18 mouse cellular contexts compared by ENCODE assay signal in genomic region chr15:8190435-8190834, GRCm38 (mm10).
"Had no signal": no experiment of that assay in that cellular context is flagged by ENCODE, and none has a peak within 500 bp of the region (broad histone marks: within the 10 kb centered on the region; RNA-seq: fewer than 3 reads in every experiment).

No protein-coding gene starts in this region.

- DNase-seq: liver, postnatal 0 days; lung, adult 2 months; lung, postnatal 14 days; lung, postnatal 36 days; right cerebral cortex, postnatal 25 days; right cerebral cortex, postnatal 4 days; spleen, adult 18-20 months; thymus, adult 18-20 months; thymus, postnatal 14 days; thymus, postnatal 36 days had no signal

- H3K4me3 ChIP-seq: lung, embryonic 15.5 days; megakaryocyte, embryonic 14.5 days; midbrain, embryonic 13.5 days; midbrain, embryonic 15.5 days; neural tube, embryonic 13.5 days; neural tube, embryonic 15.5 days had no signal

- H3K4me2 ChIP-seq: lung, embryonic 15.5 days; midbrain, embryonic 11.5 days; midbrain, embryonic 13.5 days; midbrain, embryonic 15.5 days; neural tube, embryonic 13.5 days; neural tube, embryonic 15.5 days had no signal

- H3K27me3 ChIP-seq: lung, embryonic 15.5 days; megakaryocyte, embryonic 14.5 days; midbrain, embryonic 13.5 days; midbrain, embryonic 15.5 days; neural tube, embryonic 13.5 days; neural tube, embryonic 15.5 days had no signal

- ATAC-seq: liver, postnatal 0 days; lung, postnatal 0 days; midbrain, embryonic 13.5 days; midbrain, embryonic 15.5 days had no signal
